Mouse (Mus musculus): ENCODE results near the gene Il5ra.
A peak's percentile ranks its signal among the peaks of the same experiment; 100 is the strongest.

The Il5ra gene

GRCm38 (mm10) chr6:106748887-106749388 is at the start of gene Il5ra:
Il5ra (minus strand) TSS chr6:106749037.
- peak; percentile 30 for DNase-seq

GRCm38 (mm10) chr6:106794094-106794814 is 45.4 kb upstream of the Il5ra start:
- peak; percentile 32 for DNase-seq

GRCm38 (mm10) chr6:106793621-106794020 is 44.8 kb upstream of the Il5ra start:
- no peak for DNase-seq

GRCm38 (mm10) chr6:106793088-106793487 is 44.3 kb upstream of the Il5ra start:
- DNase-seq = no peak

GRCm38 (mm10) chr6:106792486-106792885 is 43.6 kb upstream of the Il5ra start:
- DNase-seq = no peak

GRCm38 (mm10) chr6:106791429-106791828 is 42.6 kb upstream of the Il5ra start:
- no peak for DNase-seq

GRCm38 (mm10) chr6:106787138-106787537 is 38.3 kb upstream of the Il5ra start:
- DNase-seq = no peak

- DNase-seq = no peak
Measured at GRCm38 (mm10) chr6:106770046-106770445, 21.2 kb upstream of the Il5ra start.

GRCm38 (mm10) chr6:106769290-106769866 is 20.5 kb upstream of the Il5ra start:
- no peak for DNase-seq

GRCm38 (mm10) chr6:106768640-106769289 is 19.9 kb upstream of the Il5ra start, which contains the start of gene Trnt1:
Trnt1 (plus strand) TSS chr6:106769120.
- DNase-seq = peak; percentile 98

- DNase-seq = no peak
Measured at GRCm38 (mm10) chr6:106766774-106767173, 17.9 kb upstream of the Il5ra start.

- no peak for DNase-seq
Measured at GRCm38 (mm10) chr6:106765892-106766291, 17.1 kb upstream of the Il5ra start.

- no peak for DNase-seq
Measured at GRCm38 (mm10) chr6:106761486-106761885, 12.6 kb upstream of the Il5ra start.

GRCm38 (mm10) chr6:106760473-106761218 is 11.8 kb upstream of the Il5ra start:
- no peak for DNase-seq

GRCm38 (mm10) chr6:106758299-106758698 is 9.5 kb upstream of the Il5ra start:
- DNase-seq = no peak

- no peak for DNase-seq
Measured at GRCm38 (mm10) chr6:106750291-106750690, 1.5 kb upstream of the Il5ra start.

- DNase-seq = no peak
Measured at GRCm38 (mm10) chr6:106747804-106748203, 1.0 kb downstream of the Il5ra start.

GRCm38 (mm10) chr6:106747251-106747650 is 1.6 kb downstream of the Il5ra start:
- DNase-seq = no peak

- DNase-seq = no peak
Measured at GRCm38 (mm10) chr6:106745673-106746394, 3.0 kb downstream of the Il5ra start.

- no peak for DNase-seq
Measured at GRCm38 (mm10) chr6:106743556-106744233, 5.1 kb downstream of the Il5ra start.

GRCm38 (mm10) chr6:106740244-106740825 is 8.5 kb downstream of the Il5ra start:
- no peak for DNase-seq
